Mouse (Mus musculus): ENCODE results near the gene Gm5796.
"Not testable (repeated sequence)": the region's sequence is repeated elsewhere in the genome, so short reads cannot be mapped to it uniquely, and the experiment has no call there.

Gm5796 gene

GRCm38 (mm10) chr14:4023641-4024040, at the start of gene Gm5796:
TSS of gene Gm5796 (plus strand) at chr14:4023941.
- DNase-seq (ENCODE audit: low read depth, low spot score), result not testable (repeated sequence)

GRCm38 (mm10) chr14:3998094-3998493, 25.6 kb upstream of the Gm5796 start, which contains the start of gene Gm3099:
TSS of gene Gm3099 (plus strand) at chr14:3998394.
- not testable (repeated sequence) for DNase-seq (ENCODE audit: low read depth, low spot score)

- not testable (repeated sequence) for DNase-seq (ENCODE audit: low read depth, low spot score)
Observed at GRCm38 (mm10) chr14:4083820-4084219, 60.1 kb downstream of the Gm5796 start, which contains the start of gene Gm3115. TSS of gene Gm3115 (plus strand) at chr14:4084120.

Data from R1 (cell line).